Mouse (Mus musculus): ENCODE results near the gene Rbks.

GRCm38 (mm10) chr5:31666176-31666575, 31.3 kb downstream of the Rbks start:
- TF ChIP-seq POLR2A (IDR thresholded peaks at IDR 0.05; ENCODE audit: borderline replicate concordance, extremely low read depth, insufficient read depth, insufficient read length, poor library complexity, severe bottlenecking) (no peak), CTCF (IDR thresholded peaks at IDR 0.05; ENCODE audit: borderline replicate concordance, extremely low read depth, insufficient read depth, insufficient read length) (no peak)
